Mouse (Mus musculus) right cerebral cortex, postnatal 14 days (tissue): Measurements from ENCODE around the gene Ap5z1.

Source experiments
- DNase-seq: peaks from one replicate; pipeline ENCODE4 v3.0.0; 2022

Ap5z1 gene

DNA sequence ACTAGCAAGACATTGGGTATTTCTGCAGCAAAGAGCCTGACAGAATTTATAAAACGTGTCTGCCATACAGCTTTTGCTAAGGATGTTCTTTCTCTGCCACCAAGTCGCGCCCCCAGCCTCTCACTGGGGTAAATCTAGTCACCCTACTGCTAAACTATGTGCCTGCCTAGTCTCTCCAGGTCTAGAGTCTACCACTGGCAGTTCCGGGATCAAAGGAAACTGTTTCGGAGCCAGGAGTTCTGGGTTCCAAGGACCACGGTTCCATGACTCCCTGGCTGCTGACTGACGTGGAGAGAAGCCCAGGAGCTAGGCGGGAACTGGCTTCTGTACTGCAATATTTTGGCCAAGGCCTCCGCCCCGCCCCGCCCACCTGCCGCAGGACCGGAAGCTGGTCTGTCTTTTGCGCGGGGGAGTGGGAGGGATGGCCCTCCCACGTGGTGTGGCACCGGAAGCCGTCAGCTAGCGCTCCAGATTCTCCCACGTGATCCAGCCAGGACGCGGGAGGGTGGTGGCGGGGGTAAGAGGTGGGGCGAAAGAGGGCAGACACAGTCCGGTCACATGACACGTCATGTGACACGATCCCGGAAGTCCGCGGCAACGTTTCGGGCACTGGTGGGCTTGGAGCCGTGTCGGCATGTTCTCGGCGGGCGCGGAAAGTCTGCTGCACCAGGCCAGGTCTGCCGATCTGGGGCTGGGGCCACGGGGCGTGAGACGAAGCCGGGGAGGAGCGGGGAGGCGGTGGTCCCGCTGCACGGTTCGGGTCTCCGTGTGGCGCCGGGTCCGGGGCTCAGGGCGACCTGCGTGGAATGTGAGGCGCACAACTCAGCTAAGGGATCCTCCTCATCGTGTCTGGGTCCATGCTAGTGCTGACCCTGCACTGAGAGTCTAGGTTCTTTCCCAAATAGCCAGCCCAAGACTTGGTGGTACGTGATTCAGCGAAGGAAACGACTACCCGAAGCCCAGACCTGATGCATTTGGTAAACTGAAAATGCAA is at the start of gene Ap5z1:
Gene Ap5z1 (plus strand): TSS at position 484 of the 994 bp plus-strand sequence.
- peak; percentile 86 for DNase-seq

DNA sequence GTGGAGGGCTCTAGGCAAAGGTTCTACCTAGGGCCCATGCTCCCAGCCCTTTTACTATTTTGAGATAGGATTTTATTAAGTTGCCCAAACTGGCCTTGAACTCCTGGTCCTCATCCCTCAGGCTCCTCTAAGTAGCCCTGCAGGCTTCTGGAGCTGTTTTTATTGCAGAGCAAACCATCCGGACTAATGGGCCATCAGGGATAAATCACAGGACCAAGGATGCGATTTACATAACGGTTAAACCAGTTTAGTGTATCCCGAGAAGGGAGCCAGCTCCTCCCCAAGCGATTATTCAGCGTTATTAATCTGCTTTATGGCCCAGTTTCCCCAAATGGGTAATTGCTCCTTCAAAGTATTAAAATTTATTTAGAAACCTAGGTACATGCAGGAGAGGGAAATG is 48.3 kb upstream of the Ap5z1 start:
- no peak for DNase-seq

DNA sequence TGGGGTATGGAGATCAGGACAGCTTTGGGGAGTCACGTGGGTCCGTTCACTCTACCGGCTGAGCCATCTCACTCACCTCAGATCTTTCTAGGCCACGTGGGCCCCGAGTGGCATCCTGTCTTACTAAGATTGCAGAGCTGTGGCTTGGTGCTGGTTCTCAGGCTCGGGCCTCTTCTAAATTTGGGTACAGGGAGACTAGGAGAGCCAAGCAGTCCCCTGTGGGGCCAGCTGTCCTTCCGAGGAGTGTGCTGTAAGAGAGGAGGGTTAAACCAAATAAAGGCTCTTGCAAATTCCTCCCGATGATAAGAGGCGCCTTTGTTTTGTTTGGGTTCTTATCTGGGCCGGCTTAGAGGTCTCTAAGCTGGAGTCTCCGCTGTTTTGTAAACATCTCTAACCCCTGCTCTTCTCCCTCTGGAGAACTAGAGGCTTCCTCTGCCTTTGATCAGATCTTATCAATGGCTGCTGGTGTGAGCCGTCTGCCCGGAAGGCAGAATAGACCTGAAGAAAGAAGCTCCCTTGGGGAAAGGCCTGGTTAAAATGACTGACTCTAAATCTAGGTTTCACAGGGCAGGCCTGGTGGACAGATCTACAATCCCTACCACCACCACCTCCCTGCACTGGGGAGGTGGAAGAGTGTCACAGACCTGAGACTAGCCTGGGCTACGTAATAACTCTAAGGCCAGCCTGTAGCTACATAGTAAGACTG is 47.5 kb upstream of the Ap5z1 start:
- no peak for DNase-seq

DNA sequence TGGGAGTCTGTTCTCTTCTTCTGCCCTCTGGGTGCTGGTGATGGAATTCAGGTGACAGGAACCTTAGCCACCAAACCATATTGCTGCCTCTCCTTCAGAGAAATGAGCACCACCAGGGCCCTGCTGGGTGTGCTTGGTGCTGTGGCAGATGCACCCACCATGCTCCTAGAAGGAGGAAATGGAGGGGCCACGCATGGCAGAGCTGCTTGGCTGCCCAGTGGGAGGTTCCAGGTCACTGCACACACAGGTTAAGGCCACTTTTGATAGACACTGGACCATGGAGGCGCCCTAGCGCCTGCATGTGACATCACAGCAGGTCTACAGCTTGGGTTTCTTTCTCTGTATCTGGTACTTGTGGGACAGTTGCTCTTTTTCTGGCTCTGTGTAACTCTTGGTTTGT is 46.6 kb upstream of the Ap5z1 start:
- no peak for DNase-seq

DNA sequence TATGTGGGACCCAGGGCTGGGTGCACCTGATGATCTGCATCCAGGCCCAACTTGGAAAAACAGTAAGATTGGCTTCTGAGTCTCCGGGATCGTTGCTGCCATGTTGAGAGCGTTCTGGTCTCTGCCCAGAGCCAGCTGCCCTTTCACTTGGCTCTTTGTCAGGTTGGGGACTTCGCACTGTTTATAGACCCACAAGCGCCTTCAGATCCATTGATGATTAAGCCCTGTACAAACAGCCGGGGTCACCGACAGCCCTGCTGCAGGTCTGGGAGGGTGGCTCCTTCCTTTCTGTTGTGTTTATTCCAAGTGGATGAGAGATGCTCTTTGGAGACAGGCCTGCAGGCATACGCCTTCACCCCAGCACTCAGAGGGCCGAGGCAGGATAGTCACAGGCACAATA is 45.9 kb upstream of the Ap5z1 start:
- no peak for DNase-seq

DNA sequence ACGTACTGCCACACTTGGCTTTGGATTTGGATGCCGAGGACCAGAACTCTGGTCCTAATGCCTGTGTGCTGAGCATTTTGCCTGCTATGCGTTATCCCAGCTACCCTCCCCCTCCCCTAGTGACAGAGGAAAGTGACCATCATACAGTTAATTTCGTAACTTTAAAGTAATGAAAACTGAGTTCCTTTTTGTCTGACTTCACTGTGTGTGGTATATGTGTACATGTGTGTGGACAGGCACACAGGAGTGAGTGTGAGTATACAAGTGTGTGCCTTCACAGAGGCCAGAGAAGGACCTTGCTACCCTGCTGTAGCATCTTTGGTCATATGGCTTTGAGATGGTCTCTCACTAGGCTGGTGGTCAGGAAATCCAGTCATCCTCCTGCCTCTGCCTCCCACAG is 45.3 kb upstream of the Ap5z1 start:
- DNase-seq: no peak

DNA sequence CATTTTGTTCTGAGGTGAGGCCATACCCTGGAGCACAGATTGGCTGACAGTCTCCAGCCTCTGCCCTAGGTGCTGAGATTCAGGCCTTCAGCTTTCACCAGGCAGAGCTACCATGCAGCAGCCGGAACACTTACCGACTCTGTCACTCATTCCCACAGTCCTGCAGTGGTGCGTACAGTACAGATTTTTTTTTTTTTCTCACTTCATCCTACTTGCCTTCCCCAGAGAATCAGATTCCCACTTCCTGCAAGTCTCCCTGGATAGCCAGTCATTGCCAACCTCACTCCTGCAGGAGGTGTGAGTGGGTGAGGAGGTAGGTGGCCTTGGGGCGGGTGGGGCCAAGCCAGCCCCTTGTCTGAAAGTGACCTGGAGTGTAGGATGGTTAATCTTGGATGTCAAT is 43.4 kb upstream of the Ap5z1 start:
- DNase-seq: no peak

DNA sequence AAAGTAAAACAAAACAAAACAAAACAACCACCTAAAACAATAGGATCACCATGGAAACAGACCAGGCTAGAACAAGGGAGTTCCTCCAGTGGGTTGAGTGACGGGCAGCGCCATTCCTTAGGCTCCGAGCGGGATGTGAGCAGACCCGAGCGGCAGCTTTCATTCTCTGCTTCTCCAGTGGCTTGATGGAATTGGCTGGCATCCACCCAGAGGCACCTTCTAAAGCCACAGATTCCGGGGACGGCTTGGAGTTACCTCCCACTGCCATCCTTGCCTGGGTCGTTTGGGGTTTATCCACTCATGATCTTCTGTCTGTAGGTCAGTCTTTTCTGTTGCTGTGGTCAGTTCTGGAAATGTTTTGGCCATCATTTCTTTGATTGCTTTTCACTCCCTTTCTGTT is 42.8 kb upstream of the Ap5z1 start:
- DNase-seq: no peak

DNA sequence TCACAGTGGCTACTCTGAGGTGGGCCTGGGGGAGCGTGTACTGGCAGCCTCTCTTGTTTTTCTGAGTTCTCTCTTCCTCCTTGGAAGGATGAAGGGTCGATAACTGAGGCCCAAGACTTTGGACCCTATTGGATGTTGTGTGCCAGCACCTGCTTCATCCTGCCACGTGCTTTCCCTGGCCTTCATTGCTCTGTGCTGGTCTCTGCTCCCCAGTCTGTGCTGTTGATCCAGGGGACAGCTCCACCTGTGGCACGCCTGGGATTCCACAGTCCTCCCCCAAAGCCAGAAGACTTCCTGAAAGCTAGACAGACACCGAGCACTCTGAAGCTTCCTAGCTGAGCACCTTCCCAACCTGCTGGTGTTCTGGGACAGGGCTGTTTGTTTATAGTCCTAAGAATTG is 41.9 kb upstream of the Ap5z1 start:
- no peak for DNase-seq

DNA sequence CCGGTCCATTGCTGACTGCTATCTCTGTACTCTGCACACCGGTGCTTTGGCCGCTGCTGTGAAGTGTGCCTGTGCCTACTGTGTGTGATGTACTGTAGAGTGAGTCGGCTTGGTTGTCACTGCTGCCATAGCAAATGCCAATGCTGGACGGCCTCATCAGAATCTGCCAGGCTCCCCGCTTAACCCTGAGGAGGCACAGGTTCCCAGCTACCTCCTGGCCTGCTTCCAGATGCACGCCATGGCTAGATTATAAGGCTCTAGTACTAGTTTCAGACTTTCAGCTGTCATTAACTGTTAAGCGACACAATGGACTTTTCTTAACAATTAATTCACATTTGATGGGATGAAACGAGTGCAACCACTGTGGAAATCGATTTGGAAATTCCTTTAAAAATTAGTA is 40.6 kb upstream of the Ap5z1 start:
- no peak for DNase-seq

DNA sequence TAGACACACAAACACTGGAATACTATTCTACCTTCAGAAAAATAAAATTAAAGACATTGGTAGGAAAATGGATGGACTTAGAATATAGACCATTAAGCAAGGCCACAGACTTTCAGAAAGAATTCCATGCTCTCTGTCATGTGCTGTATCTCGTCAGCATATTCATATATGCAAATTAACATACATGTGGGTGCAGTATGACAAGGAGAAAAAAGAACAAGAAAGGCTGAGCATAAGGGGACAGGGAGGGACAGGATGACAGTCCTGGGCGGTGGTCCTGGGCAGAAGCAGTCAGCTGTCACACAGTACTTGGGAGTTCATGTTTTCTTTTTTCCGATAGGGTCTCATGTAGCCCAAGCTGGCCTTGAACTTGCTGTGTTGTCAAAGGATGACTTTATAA is 40.0 kb upstream of the Ap5z1 start:
- no peak for DNase-seq

DNA sequence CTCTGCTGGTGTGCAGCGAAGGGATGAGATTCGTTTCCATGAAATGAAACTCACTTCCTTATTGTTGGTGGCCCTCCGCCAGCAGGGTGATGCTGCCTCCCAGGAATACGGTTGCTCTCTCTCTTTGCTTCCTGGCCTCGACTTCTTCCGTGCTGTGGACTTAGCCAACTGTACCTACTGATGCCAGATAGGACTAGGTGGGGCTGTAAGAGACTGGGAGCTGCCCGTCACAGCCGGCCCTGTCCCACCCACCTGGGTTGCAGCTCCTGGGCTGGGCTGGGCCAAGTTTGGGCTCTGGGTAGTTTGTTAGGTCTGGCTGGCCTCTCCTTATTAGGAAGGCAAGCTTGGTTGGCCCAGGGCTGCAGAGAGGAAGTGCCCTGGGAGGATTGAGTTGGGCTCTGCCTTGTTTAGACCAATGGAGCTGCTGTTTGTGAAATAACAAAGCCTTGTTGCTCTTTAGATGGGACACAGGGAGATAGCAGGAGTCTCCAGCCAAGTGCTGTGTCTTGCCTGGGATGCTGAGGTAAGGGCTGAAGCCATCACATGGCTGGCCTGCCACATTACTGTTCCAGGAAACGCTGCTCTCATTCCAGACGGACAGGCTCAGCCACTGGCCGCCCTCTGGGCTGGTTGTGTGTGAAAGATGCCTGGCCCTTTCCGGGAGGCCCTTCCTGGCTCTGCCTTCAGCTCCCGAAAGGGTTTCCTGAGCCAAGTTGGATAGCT is 39.0 kb upstream of the Ap5z1 start:
- no peak for DNase-seq

DNA sequence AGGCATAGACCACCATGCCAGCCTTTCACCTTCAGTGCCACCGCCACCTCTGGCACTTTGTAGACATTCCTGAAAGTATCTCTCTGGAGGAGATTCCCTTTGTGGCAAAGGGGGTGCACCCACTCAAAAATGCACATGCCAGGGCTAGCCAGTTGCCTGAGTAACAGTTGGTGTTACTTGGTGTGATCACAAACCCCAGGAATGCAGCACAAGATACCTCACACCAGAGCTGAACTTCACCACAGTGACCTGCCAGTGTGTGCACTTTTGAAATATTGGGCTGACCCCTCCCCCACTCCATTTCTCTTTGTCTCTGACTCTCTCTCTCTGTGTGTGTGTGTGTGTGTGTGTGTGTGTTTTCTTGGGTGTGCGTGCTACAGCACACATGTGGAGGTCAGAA is 37.3 kb upstream of the Ap5z1 start:
- no peak for DNase-seq

DNA sequence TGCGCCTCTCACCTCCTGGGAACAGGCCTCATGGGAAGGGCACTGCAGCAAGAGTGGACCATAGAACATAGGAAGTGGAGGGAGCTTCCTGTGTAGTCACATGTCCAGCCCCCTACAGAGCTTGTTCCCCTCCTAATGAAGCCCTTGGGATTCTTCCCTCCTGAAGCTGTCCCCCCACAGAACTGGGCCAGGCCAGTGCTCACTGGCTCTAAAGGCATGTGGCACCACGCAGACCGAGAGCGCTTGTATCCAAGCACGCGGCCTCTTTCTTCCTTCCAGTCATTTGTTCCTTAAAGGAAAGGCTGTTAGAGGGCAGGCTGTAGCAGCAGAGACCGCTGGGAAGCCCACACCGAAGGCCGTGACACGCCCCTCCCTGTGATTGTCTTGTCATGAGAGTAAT is 35.9 kb upstream of the Ap5z1 start:
- no peak for DNase-seq

DNA sequence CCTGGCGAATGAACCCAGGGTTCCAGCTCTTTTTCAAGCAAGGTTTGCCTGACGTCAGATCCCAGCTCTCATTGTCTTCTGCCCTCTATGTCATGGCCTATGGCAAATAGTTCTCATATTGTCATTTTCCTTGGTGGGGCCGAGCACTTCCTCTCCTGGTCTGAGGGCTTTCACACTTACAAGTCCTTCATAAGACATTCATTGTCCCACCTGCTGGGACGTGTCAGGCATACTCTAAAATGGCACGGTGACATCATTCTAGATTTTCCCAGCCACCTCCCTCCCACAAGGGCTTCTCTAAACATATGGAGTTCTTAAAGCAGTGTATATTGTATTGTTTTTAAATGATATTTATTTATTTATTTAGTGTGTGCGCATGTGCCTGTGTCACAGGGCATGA is 35.1 kb upstream of the Ap5z1 start:
- DNase-seq: no peak

DNA sequence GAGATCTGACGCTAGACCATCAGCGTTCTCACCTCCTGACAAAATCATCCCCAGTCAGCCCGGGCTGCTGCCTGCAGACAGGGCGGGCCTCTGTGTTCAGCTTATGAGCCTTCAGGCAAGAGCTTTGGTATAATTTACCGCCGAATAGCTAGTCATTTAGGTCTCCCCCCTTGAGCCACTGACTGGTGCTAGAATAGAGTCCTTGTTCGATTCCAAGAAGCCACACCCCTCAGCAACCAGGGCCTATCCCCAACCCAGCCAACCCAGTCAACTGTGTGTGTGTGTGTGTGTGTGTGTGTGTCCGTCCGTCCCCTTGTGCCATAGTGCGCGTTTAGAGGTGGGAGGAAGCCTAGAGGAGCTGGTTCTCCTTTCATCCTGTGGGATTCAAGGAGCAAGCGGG is 32.7 kb upstream of the Ap5z1 start:
- no peak for DNase-seq

DNA sequence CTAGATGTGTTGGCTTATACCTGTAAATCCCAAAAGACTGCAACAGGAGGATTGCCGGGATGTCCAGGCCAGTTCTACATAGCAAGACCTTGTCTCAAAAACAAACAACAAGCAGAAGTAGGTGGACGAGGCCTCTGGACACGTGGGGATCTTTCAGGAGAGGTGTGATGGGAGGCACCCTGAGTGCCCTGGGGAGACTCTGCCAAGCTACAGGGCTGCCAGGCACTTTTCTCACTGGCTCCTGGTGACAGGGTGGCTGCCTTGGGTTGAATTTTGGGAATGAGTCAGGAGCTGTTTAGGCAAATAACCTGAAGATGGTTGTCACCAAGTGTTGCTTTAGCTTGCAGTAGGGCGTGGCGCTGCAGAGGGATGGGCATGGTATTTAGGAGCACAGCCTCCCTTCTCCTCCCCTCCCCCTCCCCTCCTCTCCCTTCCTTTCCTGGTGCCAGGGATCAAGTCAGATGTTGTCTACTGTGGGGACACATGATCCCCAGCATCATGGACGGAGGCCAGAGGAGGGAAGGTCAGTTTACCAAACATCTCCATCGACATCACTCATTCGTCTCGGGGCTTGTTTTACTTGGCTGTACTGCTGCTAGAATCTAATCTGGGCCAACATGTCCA is 31.8 kb upstream of the Ap5z1 start:
- no peak for DNase-seq

DNA sequence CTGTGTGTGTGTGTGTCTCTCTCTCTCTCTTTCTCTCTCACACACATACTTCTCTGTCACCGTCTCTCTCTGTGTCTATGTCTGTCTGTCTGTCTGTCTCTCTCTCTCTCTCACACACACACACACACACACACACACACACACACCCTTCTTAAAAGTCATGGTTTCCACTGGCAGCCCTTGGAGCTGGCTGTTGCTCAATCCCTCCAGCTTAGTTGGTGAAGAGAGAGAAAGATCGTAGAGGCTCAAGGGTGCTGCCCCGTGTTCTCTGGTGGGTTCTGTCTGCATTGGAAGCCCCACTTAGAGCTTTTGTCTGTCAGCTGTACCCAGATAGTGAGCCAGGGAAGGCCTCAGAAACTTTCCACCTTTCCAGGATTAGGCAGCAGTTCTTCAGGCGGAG is 31.0 kb upstream of the Ap5z1 start:
- DNase-seq: no peak

DNA sequence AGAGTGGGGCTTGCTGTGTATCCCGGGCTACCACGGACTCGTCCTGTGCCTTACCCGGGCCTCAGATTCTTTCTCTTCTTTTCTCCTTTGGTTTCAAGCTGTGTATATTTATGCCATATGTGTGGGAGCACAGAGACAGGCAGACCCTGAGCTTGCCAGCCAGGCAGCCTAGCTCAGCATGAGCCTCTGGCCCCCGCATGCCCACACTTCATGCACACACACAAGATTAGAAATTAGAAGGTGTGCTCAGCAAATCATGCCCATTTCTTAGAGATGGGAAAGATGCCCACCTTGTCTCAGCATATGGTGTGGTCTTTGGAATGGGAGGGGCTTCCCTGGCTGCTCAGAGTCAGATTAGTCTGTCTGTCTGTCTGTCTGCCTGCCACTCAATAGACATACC is 29.7 kb upstream of the Ap5z1 start:
- no peak for DNase-seq

DNA sequence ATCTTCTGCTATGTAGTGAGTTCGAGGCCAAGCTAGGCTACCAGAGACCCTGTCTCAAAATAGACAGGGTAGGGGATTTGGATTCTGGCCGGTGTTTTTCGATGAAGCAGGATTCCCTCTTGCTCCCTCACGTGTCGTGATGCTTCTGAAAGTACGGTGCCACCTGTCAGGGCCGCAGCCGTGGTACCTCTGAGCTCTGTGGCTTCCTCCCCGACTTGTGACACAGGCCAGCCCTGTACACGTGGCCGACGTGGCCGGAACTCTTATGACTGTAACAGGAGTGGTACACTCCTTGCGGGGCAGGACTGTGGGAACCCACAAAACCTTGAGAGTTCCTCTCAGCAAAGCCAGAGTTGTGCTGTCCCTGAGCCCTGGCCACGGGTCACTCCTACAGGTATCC is 28.0 kb upstream of the Ap5z1 start:
- no peak for DNase-seq

DNA sequence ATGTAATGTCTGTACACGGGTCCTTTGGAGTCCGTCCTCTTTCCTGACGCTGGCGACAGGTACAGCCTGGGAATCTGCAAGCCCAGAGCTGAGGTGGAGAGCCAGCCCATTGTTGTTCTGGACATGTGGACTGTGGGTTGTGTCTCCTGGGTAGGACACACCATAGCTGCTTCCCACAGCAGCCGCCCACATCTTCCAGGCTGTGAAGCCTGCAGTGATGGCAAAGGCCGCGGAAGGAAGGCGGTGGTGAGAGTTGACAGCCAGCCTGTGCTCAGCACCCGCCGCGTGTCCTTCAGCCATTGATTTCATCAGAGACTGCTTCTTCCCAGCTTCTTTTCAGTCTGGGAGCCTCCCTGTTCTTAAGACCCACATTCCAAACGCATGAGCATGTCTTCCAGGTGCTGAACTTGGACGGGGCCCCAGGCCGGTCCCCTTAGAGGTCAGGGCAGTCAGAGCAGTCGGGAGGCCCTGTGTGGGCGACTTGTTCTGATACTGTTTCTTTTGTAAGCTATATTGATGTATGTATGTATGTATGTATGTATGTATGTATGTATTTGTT is 25.3 kb upstream of the Ap5z1 start:
- no peak for DNase-seq

DNA sequence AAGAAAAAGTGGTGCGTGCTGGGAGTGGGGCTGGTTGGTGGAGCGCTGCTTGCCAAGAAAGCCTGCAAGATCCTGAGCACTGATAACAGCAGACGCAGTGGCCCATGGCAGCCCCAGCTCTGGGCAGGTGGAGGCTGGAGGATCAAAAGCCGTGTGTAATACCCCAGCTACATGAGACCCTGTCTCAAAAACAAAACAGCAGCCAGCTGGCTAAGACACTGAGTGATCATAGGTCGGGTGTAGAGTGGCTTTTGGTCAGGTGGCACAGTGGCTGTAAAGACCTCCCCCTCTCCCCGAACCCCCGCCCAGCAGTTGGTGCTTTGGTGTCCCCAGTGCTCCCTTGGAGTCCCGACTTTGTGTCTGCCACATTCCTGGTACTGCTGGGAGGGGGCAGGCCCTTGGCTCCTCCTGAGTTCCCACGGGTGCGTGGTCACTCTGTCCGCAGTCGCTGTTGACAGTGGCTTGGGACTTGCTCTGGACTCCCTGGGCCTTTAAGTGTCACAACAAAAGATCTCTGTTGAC is 23.8 kb upstream of the Ap5z1 start:
- no peak for DNase-seq
